8 mouse cellular contexts compared by ENCODE assay signal in the genomic region with DNA sequence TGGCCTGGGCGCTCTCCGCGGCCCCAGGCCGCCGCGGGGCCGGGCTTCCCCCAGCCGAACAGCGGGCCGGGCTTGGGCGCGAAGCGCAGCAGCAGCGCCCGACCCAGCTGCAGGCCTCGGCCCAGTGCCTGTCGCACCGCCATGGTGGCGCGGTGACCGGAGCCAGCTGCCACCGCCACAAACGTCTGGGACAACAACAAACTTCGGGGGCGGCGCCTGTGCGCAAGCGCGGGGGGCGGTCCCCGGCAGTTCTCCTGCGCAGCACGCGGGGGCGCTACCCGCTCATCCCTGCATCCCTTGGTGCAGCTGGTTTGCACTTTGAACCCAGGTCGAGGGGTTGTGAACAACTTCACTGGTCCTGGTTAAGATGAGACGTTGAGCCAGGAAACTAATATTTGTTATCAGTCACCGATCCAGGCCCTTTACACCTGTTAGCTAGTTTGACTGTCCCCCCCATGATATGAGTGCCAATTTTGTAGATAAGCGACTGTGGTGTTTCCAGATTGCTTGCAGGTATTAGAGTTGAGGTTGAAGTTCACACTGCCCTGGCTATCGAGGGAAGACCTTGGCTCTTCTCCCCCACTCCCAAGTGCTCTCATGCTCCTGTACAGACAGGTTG. TPM values are rescaled to one million over a fixed set of nuclear protein-coding genes. Genes with fewer than 3 reads are reported as not detected.
DNase-seq lines count a peak whose midpoint lies in the region; ATAC-seq lines count a peak whose summit lies in the region.

A gene (minus strand): TSS at position 231 of the 619 bp plus-strand sequence.

- H3K27me3 ChIP-seq in hindbrain, embryonic 13.5 days = peaks cover 8% of the 10 kb centered on the region; the same call in 1 of the 2 replicates

- peak within 1 kb of the TSS; percentile 95 for H3K27ac ChIP-seq in hindbrain, embryonic 13.5 days

- H3K4me2 ChIP-seq in hindbrain, embryonic 13.5 days = peak within 1 kb of the TSS; percentile 56

- WGBS in hindbrain, embryonic 13.5 days = 3% methylated on average over 41 of the region's 41 CpGs

- H3K9me3 ChIP-seq in hindbrain, embryonic 13.5 days = no peaks in the 10 kb centered on the region

- DNase-seq in R1 (ENCODE audit: low read depth, low spot score) = peak; percentile 88
- DNase-seq in cerebellum, postnatal 14 days = peak; percentile 94 to 95
- peak; percentile 89 to 91 for DNase-seq in frontal cortex, postnatal 25 days (ENCODE audit: low spot score in 2 of 2)
- DNase-seq in layer of hippocampus, postnatal 25 days (ENCODE audit: extremely low spot score in 1 of 2, low spot score in 1 of 2) = peak; percentile 91 to 95
- DNase-seq in lung, postnatal 14 days = peak; percentile 93
- peak; percentile 92 for DNase-seq in ovary, postnatal 36 days (ENCODE audit: low spot score)
- DNase-seq in thymus, postnatal 14 days = peak; percentile 92

- peaks cover 49% of the 10 kb centered on the region for H3K4me1 ChIP-seq in hindbrain, embryonic 13.5 days (replicated peaks)

- H3K9ac ChIP-seq in hindbrain, embryonic 13.5 days = peak within 1 kb of the TSS; percentile 92

- peak within 1 kb of the TSS; percentile 93 for H3K4me3 ChIP-seq in hindbrain, embryonic 13.5 days

- H3K36me3 ChIP-seq in hindbrain, embryonic 13.5 days = no peaks in the 10 kb centered on the region

- ATAC-seq in hindbrain, embryonic 13.5 days (ENCODE audit: low FRiP score) = peak; percentile 77

RNA-seq across cellular contexts. Expression of the gene that starts here (rescaled TPM):
- polyA plus RNA-seq in hindbrain, embryonic 13.5 days (2015; fragmentation: Nextera tagmentation; extraction: Ambion mirVana) = 91.0 and 93.8 TPM in 2 replicates
- total RNA-seq in layer of hippocampus, postnatal 25 days (2021) = 100 to 1,000 TPM; 222 to 256 TPM

Comparison
In these comparisons a context has a peak if more than half of its experiments do, and no peak if none do; other contexts are left out.
1. Peak in every context shown above with its lines: DNase-seq, ATAC-seq, H3K4me3 ChIP-seq and H3K27ac ChIP-seq.